Mouse (Mus musculus) kidney, adult 2 months (tissue): ENCODE measurements around the gene Il1rap. TPM values are rescaled to one million over a fixed set of nuclear protein-coding genes. Genes with fewer than 3 reads are reported as not detected.

Experiments used
- DNase-seq: peaks from one replicate; pipeline ENCODE4 v3.0.0; 2021
- H3K27ac ChIP-seq: fragments of 200-500 bp; 2 replicates; pipeline ENCODE4 v1.5.1; 2012; ENCODE audit warnings: low read depth, low read length, control low read depth, inconsistent platforms; ENCODE audit not compliant: insufficient read depth
- H3K27me3 ChIP-seq: fragments of 200-500 bp; replicated peaks from 2 replicates; pipeline ENCODE4 v1.6.1; 2012; ENCODE audit warnings: mild to moderate bottlenecking, moderate library complexity, low read length, inconsistent platforms; ENCODE audit not compliant: control insufficient read depth, insufficient read depth
- H3K36me3 ChIP-seq: fragments of 200-500 bp; 2 replicates; pipeline ENCODE4 v1.6.1; 2012; ENCODE audit warnings: mild to moderate bottlenecking, moderate library complexity, low read length, inconsistent platforms; ENCODE audit not compliant: control insufficient read depth, insufficient read depth
- H3K4me1 ChIP-seq: fragments of 200-500 bp; 2 replicates; pipeline ENCODE4 v1.6.1; 2011; ENCODE audit warnings: low read length; ENCODE audit not compliant: control insufficient read depth, insufficient read depth
- H3K4me3 ChIP-seq: fragments of 200-500 bp; 2 replicates; pipeline ENCODE4 v1.5.1; 2011; ENCODE audit warnings: mild to moderate bottlenecking, low read depth, low read length, control low read depth; ENCODE audit not compliant: insufficient read depth
- CTCF ChIP-seq: fragments of 200-500 bp; conservative IDR thresholded peaks from 2 replicates; pipeline ENCODE4 v1.5.1; 2011; ENCODE audit warnings: low read depth, mild to moderate bottlenecking, control low read depth, low read length, moderate library complexity, mixed read lengths; ENCODE audit not compliant: insufficient read depth, insufficient read length
- POLR2A ChIP-seq: fragments of 200-500 bp; IDR thresholded peaks from one replicate; pipeline ENCODE4 v1.6.1; 2011; ENCODE audit warnings: low read depth, low read length, control low read depth
- WGBS: fragments of 180-500 bp; shearing (Covaris S2); methylation state at CpG from one replicate; pipeline ENCODE4 v1.1.7; 2018; 5-methylcytosine and 5-hydroxymethylcytosine counted together
- polyA plus RNA-seq: library from polyadenylated mRNA; depleted of rRNA; stranded (reverse); fragments of >200 nt; gene quantifications from 2 replicates; pipeline ENCODE4 v1.2.3, GENCODE M21; 2012

Il1rap gene
- polyA plus RNA-seq, 1 experiment = 3.1 TPM

- Histone ChIP-seq H3K27ac (no peak overlapping the region), H3K4me1 (no peaks in the 10 kb centered on the region), H3K27me3 (no peaks in the 10 kb centered on the region), H3K36me3 (no peaks in the 10 kb centered on the region), H3K4me3 (no peak overlapping the region)
- 68% methylated on average over 2 of the region's 2 CpGs for WGBS
- no peak for DNase-seq
- TF ChIP-seq POLR2A (no peak), CTCF (no peak)
Observed at GRCm38 (mm10) chr16:26561743-26562142, 19.8 kb upstream of the Il1rap start.

GRCm38 (mm10) chr16:26562771-26563170 is 18.7 kb upstream of the Il1rap start:
- Histone ChIP-seq H3K4me1 (no peaks in the 10 kb centered on the region), H3K27ac (no peak overlapping the region), H3K27me3 (no peaks in the 10 kb centered on the region), H3K36me3 (no peaks in the 10 kb centered on the region), H3K4me3 (no peak overlapping the region)
- peak; percentile 16 for DNase-seq
- TF ChIP-seq POLR2A (no peak), CTCF (no peak)
- 54% methylated on average over 2 of the region's 2 CpGs for WGBS

GRCm38 (mm10) chr16:26569387-26569978 is 12.0 kb upstream of the Il1rap start:
- no peak for TF ChIP-seq POLR2A
- no peak for TF ChIP-seq CTCF
- Histone ChIP-seq H3K27ac (no peak overlapping the region), H3K36me3 (no peaks in the 10 kb centered on the region), H3K4me1 (no peaks in the 10 kb centered on the region), H3K27me3 (no peaks in the 10 kb centered on the region), H3K4me3 (no peak overlapping the region)
- no peak for DNase-seq

- no peak overlapping the region for H3K27ac ChIP-seq
- H3K36me3 ChIP-seq = no peaks in the 10 kb centered on the region
- WGBS = 87% methylated on average over 2 of the region's 2 CpGs
- no peaks in the 10 kb centered on the region for H3K4me1 ChIP-seq
- H3K27me3 ChIP-seq = no peaks in the 10 kb centered on the region
- no peak for TF ChIP-seq POLR2A
- TF ChIP-seq CTCF = no peak
- no peak overlapping the region for H3K4me3 ChIP-seq
- no peak for DNase-seq
Observed at GRCm38 (mm10) chr16:26571836-26572235, 9.7 kb upstream of the Il1rap start.

- 51% methylated on average over 5 of the region's 5 CpGs for WGBS
- no peaks in the 10 kb centered on the region for H3K4me1 ChIP-seq
- DNase-seq = no peak
Observed at GRCm38 (mm10) chr16:26574173-26574572, 7.3 kb upstream of the Il1rap start.

GRCm38 (mm10) chr16:26581913-26582376 is 441 bp downstream of the Il1rap start:
- Histone ChIP-seq H3K4me3 (peak overlapping the region; percentile 89), H3K27ac (no peak overlapping the region), H3K4me1 (no peaks in the 10 kb centered on the region; the same call in 1 of the 2 replicates), H3K36me3 (no peaks in the 10 kb centered on the region), H3K27me3 (no peaks in the 10 kb centered on the region)
- under 1% methylated on average over 16 of the region's 16 CpGs for WGBS
- TF ChIP-seq POLR2A (no peak), CTCF (no peak)
- no peak for DNase-seq

More at GRCm38 (mm10) chr16:26574173-26574572, 7.3 kb upstream of the Il1rap start:
- Histone ChIP-seq H3K4me3 (no peak overlapping the region), H3K27me3 (no peaks in the 10 kb centered on the region), H3K27ac (no peak overlapping the region), H3K36me3 (no peaks in the 10 kb centered on the region)
- TF ChIP-seq POLR2A (no peak), CTCF (no peak)

- no peak overlapping the region for H3K4me3 ChIP-seq
- H3K27ac ChIP-seq = no peak overlapping the region
- DNase-seq = no peak
- no peaks in the 10 kb centered on the region for H3K27me3 ChIP-seq
- no peak for TF ChIP-seq POLR2A
- TF ChIP-seq CTCF = no peak
- no peaks in the 10 kb centered on the region for H3K36me3 ChIP-seq
- WGBS = 95% methylated on average over 5 of the region's 5 CpGs
- no peaks in the 10 kb centered on the region; the same call in 1 of the 2 replicates for H3K4me1 ChIP-seq
Observed at GRCm38 (mm10) chr16:26585806-26586205, 4.3 kb downstream of the Il1rap start.
